Mouse (Mus musculus): ENCODE results near the gene Adam15. TPM values are rescaled to one million over a fixed set of nuclear protein-coding genes. Genes with fewer than 3 reads are reported as not detected.

Gene Adam15
- polyA plus RNA-seq, 1 experiment from 2014 or later: 37.0 TPM

DNA sequence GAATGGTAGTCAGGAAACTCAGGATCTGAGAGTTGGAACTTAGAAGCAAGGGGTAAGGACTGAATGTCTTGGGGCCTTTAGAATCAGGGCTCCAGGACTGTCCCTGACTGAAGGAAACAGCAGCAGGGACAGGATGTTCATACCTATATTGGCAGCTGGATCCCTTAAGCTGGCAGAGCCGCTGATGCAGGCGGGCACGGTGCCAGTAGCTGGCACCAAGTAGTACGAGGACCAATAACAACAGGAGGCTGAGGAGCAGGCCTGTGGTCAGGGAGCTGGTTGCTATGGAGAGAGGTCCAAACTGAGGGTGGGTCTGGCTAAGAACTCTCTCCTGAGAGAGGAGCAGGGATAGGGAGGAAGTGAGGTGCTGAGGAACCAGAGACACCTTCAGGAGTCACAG is 8.0 kb downstream of the Adam15 start:
- WGBS: 88% methylated on average over 4 of the region's 4 CpGs
- H3K4me2 ChIP-seq (replicated peaks): no peak overlapping the region
- H3K4me3 ChIP-seq: no peak overlapping the region
- no peak overlapping the region for H3K27ac ChIP-seq (replicated peaks)
- no peak overlapping the region for H3K9ac ChIP-seq (replicated peaks)
- peaks cover 11% of the 10 kb centered on the region for H3K27me3 ChIP-seq
- 0 out of 2 replicates have a peak, but pooled peaks cover 8% of the 10 kb centered on the region for H3K36me3 ChIP-seq
- no peaks in the 10 kb centered on the region for H3K9me3 ChIP-seq
- no peak for ATAC-seq (ENCODE audit: low FRiP score, low read depth)
- H3K4me1 ChIP-seq: peaks cover 34% of the 10 kb centered on the region

DNA sequence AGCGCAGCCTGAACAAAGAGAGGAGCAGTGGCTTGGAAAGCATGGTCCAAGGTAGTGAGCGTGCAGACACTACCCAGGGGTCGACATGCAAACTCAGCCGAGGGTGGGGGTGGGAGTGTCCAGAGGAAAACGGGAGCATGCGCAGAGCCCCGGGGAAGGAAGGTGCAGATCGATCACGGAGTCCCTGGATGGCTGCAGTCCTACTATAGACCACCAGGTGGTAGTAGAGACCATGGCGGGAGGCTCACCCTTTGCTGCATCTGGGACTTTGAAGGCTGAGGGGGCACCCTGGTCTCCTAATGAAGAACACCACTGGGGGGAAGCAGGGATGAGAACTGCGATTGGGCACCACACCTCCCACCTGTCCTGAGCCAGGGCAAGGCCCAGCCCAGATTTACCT is 9.3 kb downstream of the Adam15 start:
- no peak overlapping the region for H3K27ac ChIP-seq (replicated peaks)
- 2% methylated on average over 11 of the region's 11 CpGs for WGBS

DNA sequence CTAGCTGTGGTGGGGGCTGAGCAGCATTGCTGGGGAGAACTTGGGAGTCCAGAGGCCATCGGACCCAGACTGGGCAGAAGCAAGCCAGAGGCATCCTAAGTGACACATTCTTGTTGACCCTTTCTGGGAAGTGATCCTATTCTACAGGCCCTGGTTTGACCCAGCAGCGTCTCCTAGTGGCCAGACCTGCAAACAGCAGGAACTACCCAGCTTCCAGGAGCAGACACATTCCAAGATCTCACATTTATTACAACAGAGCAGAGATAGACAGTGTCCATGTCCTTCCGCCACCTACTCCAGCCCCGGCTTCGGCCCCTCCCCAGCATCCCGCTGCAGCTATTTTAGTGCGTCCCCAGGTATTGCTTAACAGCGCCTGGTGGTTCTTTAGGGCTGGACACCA is 10.4 kb downstream of the Adam15 start:
- H3K9ac ChIP-seq (replicated peaks): no peak overlapping the region
- WGBS: 30% methylated on average over 8 of the region's 8 CpGs
- H3K36me3 ChIP-seq: peaks cover 12% of the 10 kb centered on the region; the same call in 1 of the 2 replicates
- no peak overlapping the region for H3K4me3 ChIP-seq
- H3K4me1 ChIP-seq: peaks cover 50% of the 10 kb centered on the region
- peak overlapping the region; percentile 74; the same call in 1 of the 2 replicates for H3K4me2 ChIP-seq (replicated peaks)
- no peak overlapping the region for H3K27ac ChIP-seq (replicated peaks)
- H3K9me3 ChIP-seq: no peaks in the 10 kb centered on the region
- H3K27me3 ChIP-seq: peaks cover 21% of the 10 kb centered on the region
- ATAC-seq (ENCODE audit: low FRiP score, low read depth): no peak; the same call in 1 of the 2 replicates

More for the DNA sequence above, 9.3 kb downstream of the Adam15 start:
- ATAC-seq (ENCODE audit: low FRiP score, low read depth): peak; percentile 14; the same call in 1 of the 2 replicates
- H3K9me3 ChIP-seq: no peaks in the 10 kb centered on the region
- H3K9ac ChIP-seq (replicated peaks): peak overlapping the region; percentile 43; the same call in 1 of the 2 replicates
- 0 out of 2 replicates have a peak, but pooled peaks cover 8% of the 10 kb centered on the region for H3K36me3 ChIP-seq
- H3K4me2 ChIP-seq (replicated peaks): peak overlapping the region; percentile 55
- peaks cover 47% of the 10 kb centered on the region for H3K4me1 ChIP-seq
- H3K27me3 ChIP-seq: peaks cover 13% of the 10 kb centered on the region; the same call in 1 of the 2 replicates
- peak overlapping the region; percentile 32 for H3K4me3 ChIP-seq

DNA sequence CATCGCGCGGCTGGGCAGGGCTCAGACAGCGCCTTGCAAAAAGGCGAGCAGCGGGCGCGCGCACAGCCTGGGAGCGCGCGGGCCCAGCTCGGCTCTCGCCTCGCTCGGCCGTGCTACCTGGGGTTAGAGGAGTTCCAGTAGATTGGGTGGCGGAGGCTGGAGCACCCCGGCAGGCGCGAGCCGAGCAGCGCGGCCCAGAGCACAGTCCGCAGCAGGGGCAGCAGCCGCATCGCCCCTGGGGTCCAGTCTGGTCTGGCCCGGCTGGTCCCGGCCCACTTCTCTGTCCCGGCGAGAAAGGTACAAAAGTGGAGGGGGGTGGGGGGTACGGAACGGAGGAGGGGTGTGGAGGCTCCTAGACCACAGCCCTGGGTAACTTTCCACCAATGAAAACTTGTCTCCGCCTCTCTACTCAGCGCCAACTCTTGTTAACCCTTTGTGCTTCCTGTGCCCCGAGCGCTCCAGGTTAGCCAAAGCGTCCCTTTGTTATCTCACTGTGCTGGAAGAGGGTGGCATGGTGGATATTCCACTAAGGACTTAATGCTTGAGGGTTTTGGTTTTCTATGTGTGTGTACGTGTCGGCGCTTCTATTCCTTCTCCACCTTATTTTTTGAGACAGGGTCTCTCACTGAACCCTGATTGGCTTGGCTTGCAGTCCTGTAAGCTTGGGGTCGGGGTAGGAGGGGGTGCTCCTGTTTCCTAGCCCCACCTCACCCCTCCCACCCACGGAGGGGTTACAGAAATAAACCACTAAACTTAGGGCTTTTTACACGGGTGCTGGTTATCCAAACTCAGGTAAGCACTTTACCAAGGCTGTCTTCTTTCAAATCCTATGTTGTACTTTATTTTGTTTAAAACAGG is 11.8 kb downstream of the Adam15 start, which contains the start of gene Efna4:
Gene Efna4 (minus strand): TSS at position 308 of the 858 bp plus-strand sequence.
- H3K4me2 ChIP-seq (replicated peaks): peak within 1 kb of the TSS; percentile 74
- H3K4me1 ChIP-seq: peaks cover 54% of the 10 kb centered on the region
- peak; percentile 79 for ATAC-seq (ENCODE audit: low FRiP score, low read depth)
- H3K4me3 ChIP-seq: peak within 1 kb of the TSS; percentile 85
- H3K27ac ChIP-seq (replicated peaks): peak within 1 kb of the TSS; percentile 84
- H3K27me3 ChIP-seq: peaks cover 35% of the 10 kb centered on the region
- peak within 1 kb of the TSS; percentile 83 for H3K9ac ChIP-seq (replicated peaks)
- H3K9me3 ChIP-seq: no peaks in the 10 kb centered on the region
- under 1% methylated on average over 44 of the region's 44 CpGs for WGBS
- H3K36me3 ChIP-seq: peaks cover 17% of the 10 kb centered on the region

DNA sequence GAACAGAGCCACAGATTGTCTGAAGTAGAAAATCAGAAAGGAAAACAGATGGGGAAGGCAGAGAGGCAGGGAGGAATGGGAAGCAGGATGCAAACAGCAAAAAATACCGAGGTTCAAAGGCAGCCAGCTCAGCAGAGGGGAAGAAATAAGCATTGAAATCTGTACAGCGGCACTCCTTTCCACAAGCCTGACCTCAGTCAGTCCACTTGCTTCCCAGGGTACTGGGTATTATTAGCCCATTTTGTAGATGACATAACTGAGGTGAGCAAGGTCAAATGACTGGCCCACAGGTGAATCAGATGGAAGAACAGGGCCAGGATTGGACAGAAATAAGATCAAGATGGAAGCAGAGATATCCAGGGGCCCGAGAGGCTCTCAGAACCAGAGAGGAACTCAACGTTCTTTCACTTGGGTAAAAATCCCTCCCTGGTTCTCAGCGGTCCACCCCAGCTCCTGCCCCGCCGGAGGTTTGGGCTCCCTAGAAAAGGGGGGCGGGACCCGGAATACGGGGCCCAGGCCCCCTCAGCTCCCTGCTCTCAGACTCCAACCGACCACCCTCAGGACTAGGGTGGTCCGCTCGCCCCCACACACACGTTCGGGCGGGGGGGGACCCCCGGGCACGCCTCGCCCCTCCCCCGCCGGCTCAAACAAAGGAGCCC is 12.6 kb downstream of the Adam15 start:
- Histone ChIP-seq H3K4me2 (replicated peaks) (peak overlapping the region; percentile 74), H3K9ac (replicated peaks) (peak overlapping the region; percentile 83), H3K4me1 (peaks cover 61% of the 10 kb centered on the region), H3K4me3 (peak overlapping the region; percentile 85), H3K9me3 (no peaks in the 10 kb centered on the region), H3K36me3 (peaks cover 18% of the 10 kb centered on the region), H3K27me3 (peaks cover 41% of the 10 kb centered on the region), H3K27ac (replicated peaks) (peak overlapping the region; percentile 84)
- ATAC-seq (ENCODE audit: low FRiP score, low read depth): no peak
- under 1% methylated on average over 21 of the region's 21 CpGs for WGBS

DNA sequence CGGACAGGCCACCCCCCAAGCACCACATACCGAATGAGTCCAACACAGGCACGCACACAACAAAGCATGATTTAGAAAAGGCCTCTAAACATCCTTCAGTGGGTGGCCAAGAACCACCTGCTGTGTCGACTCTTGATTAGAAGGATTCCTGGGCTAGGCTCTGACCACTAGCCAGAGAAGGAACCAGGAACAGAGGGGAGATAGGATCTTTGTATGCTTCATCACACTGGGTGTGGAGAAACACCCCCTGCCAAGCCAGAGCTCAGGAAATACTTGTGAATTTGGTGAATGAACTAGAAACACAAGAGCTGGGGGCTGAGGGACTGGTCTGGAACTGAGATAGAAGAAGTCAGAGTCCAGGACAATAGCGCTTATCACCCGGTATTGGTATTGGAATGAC is 13.3 kb downstream of the Adam15 start:
- WGBS: 6% methylated on average over 6 of the region's 6 CpGs
- peak overlapping the region; percentile 84 for H3K27ac ChIP-seq (replicated peaks)
- ATAC-seq (ENCODE audit: low FRiP score, low read depth): no peak
- H3K4me3 ChIP-seq: peak overlapping the region; percentile 85
- peaks cover 43% of the 10 kb centered on the region for H3K27me3 ChIP-seq
- peak overlapping the region; percentile 83 for H3K9ac ChIP-seq (replicated peaks)
- peak overlapping the region; percentile 74 for H3K4me2 ChIP-seq (replicated peaks)
- peaks cover 68% of the 10 kb centered on the region for H3K4me1 ChIP-seq
- H3K36me3 ChIP-seq: peaks cover 18% of the 10 kb centered on the region
- H3K9me3 ChIP-seq: no peaks in the 10 kb centered on the region

DNA sequence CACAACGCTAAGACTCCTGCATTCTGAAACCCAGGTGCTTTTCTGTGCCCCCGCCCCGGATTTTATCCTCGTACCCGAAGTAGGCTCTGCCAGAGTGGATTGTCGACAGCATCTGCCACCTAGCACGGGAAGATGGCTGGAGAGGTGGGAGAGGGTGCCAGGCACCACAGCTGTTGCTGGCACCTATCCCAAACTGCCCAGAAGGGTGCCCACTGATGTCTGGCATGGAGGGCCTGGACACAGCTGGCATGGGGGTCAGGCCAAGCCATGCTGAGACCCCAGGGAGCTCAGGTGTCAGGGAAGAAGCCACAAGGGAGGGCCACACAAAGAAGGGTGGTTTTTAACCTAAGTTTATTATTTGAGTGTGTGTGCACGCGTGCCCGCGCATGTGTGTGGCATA is 16.7 kb downstream of the Adam15 start:
- peaks cover 18% of the 10 kb centered on the region for H3K36me3 ChIP-seq
- WGBS: 61% methylated on average over 11 of the region's 11 CpGs
- peak overlapping the region; percentile 16 for H3K27ac ChIP-seq (replicated peaks)
- H3K9ac ChIP-seq (replicated peaks): 0 out of 2 replicates have a peak overlapping the region, but pooled peaks have one; percentile 20
- no peak for ATAC-seq (ENCODE audit: low FRiP score, low read depth)
- no peak overlapping the region for H3K4me2 ChIP-seq (replicated peaks)
- H3K9me3 ChIP-seq: no peaks in the 10 kb centered on the region
- H3K4me1 ChIP-seq: peaks cover 63% of the 10 kb centered on the region
- H3K27me3 ChIP-seq: peaks cover 60% of the 10 kb centered on the region
- no peak overlapping the region for H3K4me3 ChIP-seq

DNA sequence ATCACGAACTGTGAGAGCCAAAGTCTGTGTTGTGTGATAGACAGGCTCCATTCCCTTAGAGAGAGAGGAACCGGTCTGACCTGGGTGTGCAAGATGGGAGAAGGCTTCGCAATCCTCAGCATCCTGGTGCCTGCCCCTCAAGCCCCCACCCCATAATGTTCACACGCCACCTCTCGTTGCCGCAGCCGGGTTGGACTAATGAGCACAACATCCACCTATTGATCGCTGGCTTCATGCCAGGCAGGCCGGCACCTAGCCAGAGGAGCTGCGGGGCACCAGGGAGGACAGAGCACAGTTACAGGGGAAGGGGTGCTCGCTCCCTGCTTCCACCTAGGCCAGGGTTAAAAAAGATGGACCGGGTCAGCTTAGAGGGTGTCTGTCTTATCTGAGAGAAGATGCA is 17.3 kb downstream of the Adam15 start:
- Histone ChIP-seq H3K36me3 (peaks cover 18% of the 10 kb centered on the region), H3K4me1 (peaks cover 62% of the 10 kb centered on the region), H3K4me3 (no peak overlapping the region), H3K9ac (replicated peaks) (no peak overlapping the region), H3K9me3 (no peaks in the 10 kb centered on the region), H3K27ac (replicated peaks) (peak overlapping the region; percentile 16; the same call in 1 of the 2 replicates), H3K27me3 (peaks cover 65% of the 10 kb centered on the region), H3K4me2 (replicated peaks) (no peak overlapping the region)
- WGBS: 33% methylated on average over 12 of the region's 12 CpGs
- 0 out of 2 replicates have a peak, but pooled peaks have one; percentile 14 for ATAC-seq (ENCODE audit: low FRiP score, low read depth)

DNA sequence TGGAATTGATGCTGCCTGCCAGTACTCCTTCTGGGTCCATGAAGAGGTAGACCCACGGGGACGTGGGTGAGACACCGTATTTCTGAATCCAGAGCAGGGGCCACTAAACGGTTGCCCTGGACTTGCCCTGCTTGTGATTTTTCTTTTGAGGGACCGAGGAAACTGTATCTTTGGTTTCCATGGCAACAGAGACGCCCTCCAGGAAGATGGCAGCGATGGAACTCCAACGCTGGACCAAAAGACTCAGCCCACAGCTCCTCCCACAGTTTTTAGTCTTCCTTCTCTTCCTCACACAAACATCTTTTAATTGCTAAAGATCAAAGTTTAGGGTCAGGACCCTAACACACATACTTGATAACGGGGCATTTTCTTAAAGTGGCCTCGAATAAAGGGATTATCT is 17.8 kb downstream of the Adam15 start:
- no peak overlapping the region for H3K4me2 ChIP-seq (replicated peaks)
- peak overlapping the region; percentile 16; the same call in 1 of the 2 replicates for H3K27ac ChIP-seq (replicated peaks)
- no peak overlapping the region for H3K9ac ChIP-seq (replicated peaks)
- peaks cover 57% of the 10 kb centered on the region for H3K4me1 ChIP-seq
- H3K4me3 ChIP-seq: no peak overlapping the region
- 25% methylated on average over 10 of the region's 10 CpGs for WGBS
- H3K36me3 ChIP-seq: peaks cover 18% of the 10 kb centered on the region
- no peak for ATAC-seq (ENCODE audit: low FRiP score, low read depth)
- H3K9me3 ChIP-seq: no peaks in the 10 kb centered on the region
- peaks cover 69% of the 10 kb centered on the region for H3K27me3 ChIP-seq

DNA sequence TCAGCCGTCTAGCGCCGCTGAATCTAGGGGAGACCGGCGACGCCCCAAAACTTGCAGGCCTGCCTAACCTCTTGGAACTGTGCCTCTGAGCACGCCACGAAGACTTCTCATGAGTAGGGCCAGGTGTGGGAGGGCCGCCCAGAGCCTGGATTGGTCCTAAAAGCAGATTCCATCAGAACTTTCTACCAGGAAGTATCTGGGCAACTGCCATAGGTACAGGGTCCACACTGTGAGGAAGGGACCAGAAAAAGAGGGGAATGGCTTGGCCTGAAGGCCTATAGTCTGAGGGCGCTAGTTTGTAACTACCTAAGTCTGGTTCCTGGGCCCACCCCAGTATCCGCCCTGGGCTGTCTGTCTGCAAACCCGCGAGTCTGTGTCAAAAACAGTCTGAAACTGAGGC is 18.2 kb downstream of the Adam15 start:
- peaks cover 69% of the 10 kb centered on the region for H3K27me3 ChIP-seq
- H3K36me3 ChIP-seq: peaks cover 18% of the 10 kb centered on the region
- H3K9me3 ChIP-seq: no peaks in the 10 kb centered on the region
- peaks cover 52% of the 10 kb centered on the region for H3K4me1 ChIP-seq
- no peak for ATAC-seq (ENCODE audit: low FRiP score, low read depth)
- H3K9ac ChIP-seq (replicated peaks): no peak overlapping the region
- H3K27ac ChIP-seq (replicated peaks): no peak overlapping the region
- H3K4me2 ChIP-seq (replicated peaks): no peak overlapping the region
- WGBS: 64% methylated on average over 13 of the region's 13 CpGs
- no peak overlapping the region for H3K4me3 ChIP-seq

DNA sequence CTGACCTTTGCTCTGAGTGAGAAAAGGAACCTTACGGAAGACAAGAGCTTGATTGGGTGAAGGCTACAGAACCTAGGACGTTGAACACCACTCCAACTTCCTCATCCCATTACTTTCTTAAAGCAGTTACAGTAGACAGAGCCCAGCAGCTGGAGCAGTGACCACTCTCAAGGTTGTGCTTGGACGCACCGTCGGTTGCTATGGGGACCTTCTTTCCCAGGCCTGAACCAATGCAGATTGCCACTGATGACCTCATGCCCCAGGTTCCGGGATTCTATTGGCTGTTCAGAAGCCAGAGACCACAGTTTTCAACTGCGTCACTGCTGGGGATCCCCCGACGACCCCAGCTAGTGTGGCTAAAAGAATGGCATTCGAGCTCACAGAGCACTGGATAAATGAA is 18.8 kb downstream of the Adam15 start:
- Histone ChIP-seq H3K27ac (replicated peaks) (no peak overlapping the region), H3K27me3 (peaks cover 73% of the 10 kb centered on the region), H3K9me3 (no peaks in the 10 kb centered on the region), H3K4me2 (replicated peaks) (no peak overlapping the region), H3K36me3 (peaks cover 18% of the 10 kb centered on the region), H3K4me3 (no peak overlapping the region), H3K9ac (replicated peaks) (no peak overlapping the region), H3K4me1 (peaks cover 46% of the 10 kb centered on the region)
- 0 out of 2 replicates have a peak, but pooled peaks have one; percentile 16 for ATAC-seq (ENCODE audit: low FRiP score, low read depth)
- 16% methylated on average over 10 of the region's 10 CpGs for WGBS

DNA sequence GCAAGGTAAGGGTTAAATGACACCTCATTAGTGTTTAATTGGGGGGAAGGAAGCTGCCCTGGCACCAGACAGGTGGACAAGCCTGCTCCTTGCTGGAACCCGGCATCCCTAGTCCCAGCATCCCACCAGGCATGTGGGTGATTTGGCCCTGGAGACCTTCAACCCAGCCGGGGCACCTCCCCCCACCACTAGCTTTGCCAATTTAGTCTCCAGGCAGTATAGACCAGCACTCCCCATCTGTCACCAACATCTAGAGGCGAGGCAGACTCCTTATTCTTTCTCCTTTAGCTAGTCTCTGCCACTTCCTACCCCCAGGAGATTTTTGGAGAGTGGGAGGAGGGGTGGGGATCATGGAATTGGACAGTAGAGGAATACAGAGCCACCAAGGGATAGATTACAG is 19.4 kb downstream of the Adam15 start:
- Histone ChIP-seq H3K9ac (replicated peaks) (no peak overlapping the region), H3K27me3 (peaks cover 71% of the 10 kb centered on the region), H3K9me3 (no peaks in the 10 kb centered on the region), H3K27ac (replicated peaks) (no peak overlapping the region), H3K4me3 (no peak overlapping the region), H3K4me2 (replicated peaks) (no peak overlapping the region), H3K4me1 (peaks cover 41% of the 10 kb centered on the region), H3K36me3 (peaks cover 18% of the 10 kb centered on the region)
- 66% methylated on average over 3 of the region's 3 CpGs for WGBS
- ATAC-seq (ENCODE audit: low FRiP score, low read depth): no peak

All from midbrain, embryonic 12.5 days (tissue).